Comparison of ENCODE assay signal across 31 mouse cellular contexts in the genomic region with DNA sequence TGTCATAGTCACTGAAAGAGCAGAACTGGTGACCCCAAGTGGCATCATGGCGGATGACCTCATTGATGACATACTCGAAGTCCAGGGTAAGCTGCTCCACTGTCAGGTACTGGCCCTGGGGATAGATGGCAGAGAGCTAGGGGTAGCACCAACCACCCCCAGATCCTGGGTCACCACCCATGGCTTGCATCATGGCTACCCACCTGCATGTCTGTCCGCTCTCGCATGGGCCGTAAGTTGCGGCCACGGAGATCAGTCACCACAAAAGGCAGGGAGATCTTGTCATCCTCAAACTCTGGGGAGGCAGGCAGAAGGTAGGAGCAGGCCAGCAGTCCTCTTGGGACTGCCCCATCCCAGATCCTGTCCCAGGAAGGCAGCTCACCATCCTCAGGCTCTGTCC. TPM values are rescaled to one million over a fixed set of nuclear protein-coding genes. Genes with fewer than 3 reads are reported as not detected.
"Had no signal": no experiment of that assay in that cellular context is flagged by ENCODE, and none has a peak within 500 bp of the region (broad histone marks: within the 10 kb centered on the region; RNA-seq: fewer than 3 reads in every experiment).

No protein-coding gene starts in this region.

- H3K4me3 ChIP-seq: embryonic facial prominence, embryonic 10.5 days; embryonic facial prominence, embryonic 12.5 days; embryonic facial prominence, embryonic 13.5 days; embryonic facial prominence, embryonic 15.5 days; erythroblast, embryonic 14.5 days; forebrain, embryonic 10.5 days; forebrain, embryonic 12.5 days; forebrain, embryonic 13.5 days; forebrain, embryonic 15.5 days; gastrocnemius, adult 2 months had no signal

- DNase-seq: cerebellum, adult 2 months; cerebellum, adult 8-10 months; cerebellum, adult 9-10 months; cerebellum, adult 9-11 months; cerebellum, postnatal 10 days; cerebellum, postnatal 14 days; embryo, embryonic 11 days; forebrain, postnatal 0 days; gastrocnemius, adult 2 months; gastrocnemius, postnatal 10 days; gastrocnemius, postnatal 14 days; gastrocnemius, postnatal 25 days; gastrocnemius, postnatal 36 days; heart, adult 18-20 months had no signal

- H3K9me3 ChIP-seq: embryonic facial prominence, embryonic 10.5 days; embryonic facial prominence, embryonic 12.5 days; embryonic facial prominence, embryonic 13.5 days; embryonic facial prominence, embryonic 15.5 days; forebrain, embryonic 10.5 days; forebrain, embryonic 12.5 days; forebrain, embryonic 13.5 days; forebrain, embryonic 15.5 days had no signal

- H3K27ac ChIP-seq: embryonic facial prominence, embryonic 10.5 days; embryonic facial prominence, embryonic 12.5 days; embryonic facial prominence, embryonic 13.5 days; embryonic facial prominence, embryonic 15.5 days; forebrain, embryonic 10.5 days; forebrain, embryonic 12.5 days; forebrain, embryonic 13.5 days; forebrain, embryonic 15.5 days; gastrocnemius, adult 2 months had no signal

- H3K27me3 ChIP-seq: embryonic facial prominence, embryonic 12.5 days; embryonic facial prominence, embryonic 13.5 days; embryonic facial prominence, embryonic 15.5 days; forebrain, embryonic 12.5 days; forebrain, embryonic 13.5 days; forebrain, embryonic 15.5 days had no signal

- ATAC-seq: forebrain, embryonic 13.5 days; forebrain, embryonic 14.5 days; forebrain, embryonic 15.5 days; forebrain, embryonic 16.5 days; forebrain, postnatal 0 days had no signal

- H3K4me2 ChIP-seq: embryonic facial prominence, embryonic 12.5 days; embryonic facial prominence, embryonic 13.5 days; embryonic facial prominence, embryonic 15.5 days; forebrain, embryonic 12.5 days; forebrain, embryonic 13.5 days; forebrain, embryonic 15.5 days had no signal

- H3K9ac ChIP-seq: embryonic facial prominence, embryonic 12.5 days; embryonic facial prominence, embryonic 15.5 days; forebrain, embryonic 12.5 days; forebrain, embryonic 13.5 days; forebrain, embryonic 15.5 days; forebrain, postnatal 0 days had no signal

RNA-seq across cellular contexts. Expression of gene Podnl1, which starts 27.4 kb away (rescaled TPM):
- total RNA-seq: common myeloid progenitor, adult 5-6 weeks; gastrocnemius, adult 18-20 months; gastrocnemius, adult 2 months; gastrocnemius, adult 8-10 months; gastrocnemius, postnatal 25 days; gastrocnemius, postnatal 36 days; gastrocnemius, postnatal 4 days had no signal
- polyA plus RNA-seq: cortical plate, adult 2 months; embryonic facial prominence, embryonic 11.5 days; erythroblast, embryonic 14.5 days had no signal

RNA-seq across cellular contexts. Expression of gene Gm10643, which starts 33.4 kb away (rescaled TPM):
- polyA plus RNA-seq: erythroblast, embryonic 14.5 days had no signal
